Mouse (Mus musculus): ENCODE measurements around the gene Wdr91.

- no peak for TF ChIP-seq CTCF (IDR thresholded peaks at IDR 0.05; ENCODE audit: low read depth)
- TF ChIP-seq EP300 (IDR thresholded peaks at IDR 0.05; ENCODE audit: low read depth) = no peak
Observed at GRCm38 (mm10) chr6:34862381-34862780, 48.3 kb downstream of the Wdr91 start.

All from liver, embryonic 14.5 days (tissue).